ENCODE assay signal across 22 mouse cellular contexts in the genomic region with DNA sequence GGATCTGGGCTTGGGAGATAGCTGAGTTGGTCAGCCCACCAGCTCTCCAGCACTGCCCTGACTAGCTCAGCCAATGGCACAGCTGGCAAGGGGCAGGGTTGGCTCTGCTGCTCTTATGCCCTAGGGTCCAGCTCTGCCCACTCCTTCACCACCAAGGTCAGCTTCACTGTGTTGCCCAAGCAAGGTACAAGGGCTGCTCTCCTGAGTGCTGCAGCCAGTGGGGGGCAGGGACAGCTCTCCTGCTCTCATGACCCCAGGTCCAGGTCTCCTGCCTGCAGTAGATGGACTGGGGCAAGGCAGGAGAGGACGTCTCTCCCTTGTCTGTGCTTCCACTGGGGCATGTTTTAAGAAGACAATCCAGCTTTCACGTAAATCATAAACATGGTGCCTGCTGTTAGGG.
DNase-seq lines count a peak whose midpoint lies in the region; ATAC-seq lines count a peak whose summit lies in the region.
"Had no signal": no experiment of that assay in that cellular context is flagged by ENCODE, and none has a peak within 500 bp of the region (broad histone marks: within the 10 kb centered on the region; RNA-seq: fewer than 3 reads in every experiment).

No protein-coding gene starts in this region.

- peaks cover 38% of the 10 kb centered on the region for H3K4me1 ChIP-seq in forebrain, embryonic 10.5 days
- peaks cover 12% of the 10 kb centered on the region; the same call in 1 of the 2 replicates for H3K4me1 ChIP-seq in forebrain, embryonic 11.5 days (replicated peaks; ENCODE audit: control insufficient read depth, insufficient read depth, low read length)
- H3K4me1 ChIP-seq in kidney, embryonic 14.5 days (ENCODE audit: control insufficient read depth, insufficient read depth, low read length): no peaks in the 10 kb centered on the region
- H3K4me1 ChIP-seq: hindbrain, embryonic 15.5 days had no signal

- no peak for DNase-seq in forebrain, embryonic 10.5 days (ENCODE audit: extremely low spot score, low spot score)
- DNase-seq in forebrain, embryonic 11.5 days (ENCODE audit: low spot score): no peak
- DNase-seq in kidney, adult 18-20 months: peak; percentile 33
- peak; percentile 22 for DNase-seq in kidney, postnatal 10 days
- DNase-seq in heart, adult 11 months: no peak
- no peak for DNase-seq in thymus, adult 18-20 months
- DNase-seq: adrenal gland, postnatal 14 days; B cell, adult 2 months; cerebellum, adult 11-12 months; cerebellum, adult 9-10 months; cerebellum, postnatal 36 days; gastrocnemius, postnatal 10 days; heart, adult 2 months; heart, postnatal 14 days had no signal

- H3K4me3 ChIP-seq in forebrain, embryonic 10.5 days: no peak overlapping the region
- H3K4me3 ChIP-seq in forebrain, embryonic 11.5 days (ENCODE audit: low read depth, low read length): no peak overlapping the region
- no peak overlapping the region for H3K4me3 ChIP-seq in kidney, embryonic 14.5 days (ENCODE audit: low read length)
- H3K4me3 ChIP-seq: embryonic facial prominence, embryonic 13.5 days; forebrain, embryonic 15.5 days; heart, adult 2 months; heart, embryonic 15.5 days; hindbrain, embryonic 15.5 days had no signal

- no peak overlapping the region for H3K9ac ChIP-seq in forebrain, embryonic 11.5 days (ENCODE audit: low read length)
- H3K9ac ChIP-seq in kidney, embryonic 14.5 days (ENCODE audit: low read depth, low read length): no peak overlapping the region
- H3K9ac ChIP-seq: embryonic facial prominence, embryonic 13.5 days; forebrain, embryonic 15.5 days; heart, embryonic 15.5 days; hindbrain, embryonic 15.5 days had no signal

- ATAC-seq in forebrain, embryonic 11.5 days (replicated peaks; ENCODE audit: low FRiP score): no peak
- no peak for ATAC-seq in kidney, embryonic 14.5 days (ENCODE audit: low FRiP score, low TSS enrichment)
- ATAC-seq: CD4-positive, CD25-positive, alpha-beta regulatory T cell, adult 4 months; forebrain, embryonic 15.5 days had no signal

- 85% methylated on average over 2 of the region's 2 CpGs for WGBS in forebrain, embryonic 10.5 days
- 81% methylated on average over 2 of the region's 2 CpGs for WGBS in forebrain, embryonic 11.5 days
- 69% methylated on average over 2 of the region's 2 CpGs for WGBS in kidney, embryonic 14.5 days

- H3K36me3 ChIP-seq in forebrain, embryonic 10.5 days (replicated peaks): no peaks in the 10 kb centered on the region
- no peaks in the 10 kb centered on the region for H3K36me3 ChIP-seq in forebrain, embryonic 11.5 days (ENCODE audit: control insufficient read depth, insufficient read depth, low read length)
- H3K36me3 ChIP-seq in kidney, embryonic 14.5 days (ENCODE audit: control insufficient read depth, insufficient read depth, low read length): no peaks in the 10 kb centered on the region
- H3K36me3 ChIP-seq: embryonic facial prominence, embryonic 13.5 days; forebrain, embryonic 15.5 days; G1E; heart, embryonic 15.5 days; hindbrain, embryonic 15.5 days had no signal

- H3K4me2 ChIP-seq in forebrain, embryonic 11.5 days (ENCODE audit: low read depth, low read length, severe bottlenecking): no peak overlapping the region
- no peak overlapping the region for H3K4me2 ChIP-seq in kidney, embryonic 14.5 days (replicated peaks; ENCODE audit: low read depth, low read length)
- H3K4me2 ChIP-seq: embryonic facial prominence, embryonic 13.5 days; forebrain, embryonic 15.5 days; heart, embryonic 11.5 days; heart, embryonic 15.5 days; hindbrain, embryonic 15.5 days had no signal

- H3K9me3 ChIP-seq in forebrain, embryonic 10.5 days: no peaks in the 10 kb centered on the region
- no peaks in the 10 kb centered on the region for H3K9me3 ChIP-seq in forebrain, embryonic 11.5 days (ENCODE audit: control insufficient read depth, low read length)
- H3K9me3 ChIP-seq in kidney, embryonic 14.5 days (ENCODE audit: control insufficient read depth, low read length): no peaks in the 10 kb centered on the region
- H3K9me3 ChIP-seq: embryonic facial prominence, embryonic 13.5 days; forebrain, embryonic 15.5 days; G1E; heart, embryonic 15.5 days; hindbrain, embryonic 15.5 days had no signal

- peaks cover 80% of the 10 kb centered on the region for H3K27me3 ChIP-seq in forebrain, embryonic 10.5 days (ENCODE audit: poor library complexity, severe bottlenecking)
- no peaks in the 10 kb centered on the region; the same call in none of the 2 replicates for H3K27me3 ChIP-seq in forebrain, embryonic 11.5 days (ENCODE audit: control insufficient read depth, insufficient read depth, low read length)
- 0 out of 2 replicates have a peak, but pooled peaks cover 3% of the 10 kb centered on the region for H3K27me3 ChIP-seq in kidney, embryonic 14.5 days (ENCODE audit: control insufficient read depth, insufficient read depth, low read length)
- H3K27me3 ChIP-seq: forebrain, embryonic 15.5 days had no signal

- H3K27ac ChIP-seq in forebrain, embryonic 10.5 days: 0 out of 2 replicates have a peak overlapping the region, but pooled peaks have one; percentile 8
- H3K27ac ChIP-seq in forebrain, embryonic 11.5 days (ENCODE audit: low read depth, low read length): no peak overlapping the region
- no peak overlapping the region for H3K27ac ChIP-seq in kidney, embryonic 14.5 days (ENCODE audit: low read depth, low read length)
- H3K27ac ChIP-seq: embryonic facial prominence, embryonic 13.5 days; forebrain, embryonic 15.5 days; heart, adult 2 months; heart, embryonic 15.5 days; hindbrain, embryonic 15.5 days had no signal

Comparison
In these comparisons a context has a peak if more than half of its experiments do, and no peak if none do; other contexts are left out.
1. DNase-seq: peak in kidney, adult 18-20 months (single experiment) and kidney, postnatal 10 days (single experiment); none in forebrain, embryonic 10.5 days (single experiment), forebrain, embryonic 11.5 days (single experiment), heart, adult 11 months (single experiment) and thymus, adult 18-20 months (0 of 2).